Mouse (Mus musculus): ENCODE results near the gene Tpo.

The Tpo gene

DNA sequence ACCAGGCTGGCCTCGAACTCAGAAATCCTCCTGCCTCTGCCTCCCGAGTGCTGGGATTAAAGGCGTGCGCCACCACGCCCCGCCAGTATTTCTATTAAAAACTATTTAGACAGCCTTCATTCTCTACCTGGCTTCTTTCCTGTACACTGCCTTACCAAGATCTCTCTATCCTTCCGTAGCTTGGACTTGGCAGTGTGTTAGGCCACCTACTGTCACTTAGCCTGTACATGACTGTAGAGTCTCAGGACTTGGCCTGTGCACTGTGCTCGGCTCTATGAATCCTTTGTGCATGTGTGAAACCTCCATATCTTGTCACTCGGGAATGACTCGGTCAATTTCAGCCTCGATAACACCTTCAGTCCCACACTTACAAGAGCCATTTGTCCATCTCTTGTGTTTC is 55.4 kb downstream of the Tpo start:
- in situ Hi-C loops (cut with MboI; ENCODE audit: low sequenced_read_pairs), result no loop called here

DNA sequence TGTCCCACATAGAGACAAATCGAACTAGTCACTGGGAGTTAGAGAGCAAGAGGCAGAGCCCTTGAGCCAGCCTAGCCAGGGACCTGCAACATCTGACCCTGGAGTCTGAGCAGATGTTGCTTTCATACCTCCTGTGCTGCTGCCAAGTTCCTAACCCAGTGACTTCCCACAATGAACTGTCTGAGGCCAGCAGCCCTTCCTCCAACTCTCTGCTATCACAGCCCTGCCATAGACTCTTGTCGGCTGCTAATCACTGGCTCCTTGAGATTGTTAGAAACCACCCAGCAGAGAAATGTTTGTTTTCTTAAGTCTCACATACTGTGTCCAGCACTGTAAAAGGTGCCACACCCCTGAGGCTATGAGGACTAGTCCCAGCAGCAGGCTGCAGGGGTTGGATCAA is 56.1 kb downstream of the Tpo start:
- in situ Hi-C loops (cut with MboI; ENCODE audit: low sequenced_read_pairs), result no loop called here

DNA sequence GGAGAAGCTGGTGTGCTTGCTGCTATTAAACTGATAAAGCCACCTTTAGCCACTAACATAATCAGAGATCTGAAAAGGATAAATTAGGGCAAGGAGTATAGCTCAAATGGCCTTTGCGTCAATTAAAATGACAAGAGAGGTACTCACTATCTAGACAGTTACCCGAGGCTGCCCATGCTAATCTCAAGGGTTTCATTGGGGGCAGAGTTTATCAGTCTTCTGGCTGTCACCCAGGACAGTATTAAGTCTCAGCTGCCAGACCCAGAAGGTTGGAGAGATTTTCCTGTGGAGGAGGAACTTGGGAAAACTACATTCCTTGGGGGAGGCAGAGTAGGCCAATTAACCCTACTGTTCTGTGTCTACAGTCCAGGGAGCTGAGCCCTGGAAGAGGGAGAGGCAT is 63.1 kb downstream of the Tpo start:
- in situ Hi-C loops (cut with MboI; ENCODE audit: low sequenced_read_pairs), result no loop called here

DNA sequence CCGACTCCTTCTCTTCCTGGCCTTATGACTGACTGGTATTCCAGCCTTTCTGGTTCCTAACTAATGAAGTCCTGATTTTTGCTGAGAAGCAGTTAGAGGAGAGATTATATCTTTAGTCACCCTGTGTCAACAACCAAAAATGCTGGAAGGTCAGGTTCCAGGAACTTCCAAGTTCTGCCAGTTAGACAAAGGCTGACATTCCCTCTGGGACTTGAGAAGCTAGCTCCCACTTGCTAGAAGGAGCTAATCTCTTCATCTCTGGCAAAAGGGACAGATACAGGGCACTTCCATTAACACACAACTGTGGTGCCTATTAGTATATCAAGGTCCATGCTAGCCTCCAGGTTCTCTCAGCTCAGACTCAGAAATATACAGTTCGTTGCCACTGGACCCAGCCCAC is 64.6 kb downstream of the Tpo start:
- in situ Hi-C loops (cut with MboI; ENCODE audit: low sequenced_read_pairs), result no loop called here

DNA sequence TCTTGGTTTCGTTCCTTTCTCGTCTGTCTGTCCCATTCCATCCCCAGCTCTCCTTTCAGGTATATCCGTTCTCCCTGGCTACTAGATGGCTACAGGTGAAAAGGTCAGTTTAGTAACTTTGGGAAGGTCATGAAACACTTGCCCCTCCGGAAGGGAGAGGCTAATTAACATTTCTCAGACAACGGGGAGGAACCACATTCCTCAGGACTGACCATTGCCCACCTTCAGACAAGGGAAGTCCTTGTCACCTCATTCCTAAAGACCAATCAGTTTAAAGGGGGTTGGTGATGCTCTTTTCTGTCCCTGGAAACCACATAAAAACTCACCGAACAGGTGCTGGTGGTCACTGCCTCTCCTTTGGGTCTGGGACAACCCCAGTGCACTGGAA is 70.3 kb downstream of the Tpo start:
- in situ Hi-C loops (cut with MboI; ENCODE audit: low sequenced_read_pairs), result no loop called here

DNA sequence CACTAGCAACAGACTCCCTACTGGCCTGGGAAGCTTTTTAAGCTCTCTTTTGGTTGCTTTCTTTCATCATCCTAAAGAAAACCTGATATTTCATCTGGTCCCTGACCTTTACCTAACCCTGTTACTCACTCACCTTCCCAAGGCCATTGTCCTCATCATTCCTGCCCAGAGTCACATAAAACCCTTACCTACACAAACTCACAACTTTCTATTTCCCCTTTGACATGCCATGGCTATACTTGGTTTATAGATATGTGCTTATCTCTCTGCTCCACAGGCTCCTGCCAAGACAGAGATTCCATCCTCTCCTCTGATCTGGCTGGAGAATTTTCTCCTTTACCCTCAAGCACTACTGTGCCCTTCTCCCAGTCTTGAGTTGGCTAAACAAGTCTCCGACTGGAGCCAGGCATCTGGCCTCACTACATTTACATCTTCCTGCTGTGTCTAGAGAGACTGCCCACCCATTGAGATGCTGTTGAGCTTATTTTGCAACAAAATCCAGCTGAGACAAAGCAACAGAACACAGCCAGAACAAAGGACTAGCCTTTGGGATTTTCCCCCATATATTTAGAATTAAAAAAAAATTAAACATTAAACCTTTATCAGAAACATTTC is 70.8 kb downstream of the Tpo start:
- in situ Hi-C loops (cut with MboI; ENCODE audit: low sequenced_read_pairs), result no loop called here

DNA sequence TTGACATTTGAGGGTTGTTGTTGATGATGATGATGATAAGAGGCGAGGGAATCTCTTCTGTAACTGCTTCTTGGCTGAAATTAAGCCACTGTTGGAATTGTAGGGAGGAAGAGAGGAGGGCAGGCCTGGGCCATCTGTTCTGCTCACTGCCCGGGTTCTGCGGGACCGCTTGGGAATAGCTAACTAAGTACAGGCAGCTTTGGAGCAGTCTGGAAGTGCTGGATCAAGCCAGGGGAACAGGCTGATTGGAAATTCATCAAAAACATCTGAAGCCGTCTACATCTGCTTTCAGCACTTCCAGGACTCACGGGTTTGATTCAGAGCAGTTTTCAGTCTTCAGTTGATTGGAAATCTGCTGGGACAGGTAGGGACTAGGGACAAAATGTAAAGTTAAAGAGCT is 74.4 kb downstream of the Tpo start:
- in situ Hi-C loops (cut with MboI; ENCODE audit: low sequenced_read_pairs), result no loop called here

DNA sequence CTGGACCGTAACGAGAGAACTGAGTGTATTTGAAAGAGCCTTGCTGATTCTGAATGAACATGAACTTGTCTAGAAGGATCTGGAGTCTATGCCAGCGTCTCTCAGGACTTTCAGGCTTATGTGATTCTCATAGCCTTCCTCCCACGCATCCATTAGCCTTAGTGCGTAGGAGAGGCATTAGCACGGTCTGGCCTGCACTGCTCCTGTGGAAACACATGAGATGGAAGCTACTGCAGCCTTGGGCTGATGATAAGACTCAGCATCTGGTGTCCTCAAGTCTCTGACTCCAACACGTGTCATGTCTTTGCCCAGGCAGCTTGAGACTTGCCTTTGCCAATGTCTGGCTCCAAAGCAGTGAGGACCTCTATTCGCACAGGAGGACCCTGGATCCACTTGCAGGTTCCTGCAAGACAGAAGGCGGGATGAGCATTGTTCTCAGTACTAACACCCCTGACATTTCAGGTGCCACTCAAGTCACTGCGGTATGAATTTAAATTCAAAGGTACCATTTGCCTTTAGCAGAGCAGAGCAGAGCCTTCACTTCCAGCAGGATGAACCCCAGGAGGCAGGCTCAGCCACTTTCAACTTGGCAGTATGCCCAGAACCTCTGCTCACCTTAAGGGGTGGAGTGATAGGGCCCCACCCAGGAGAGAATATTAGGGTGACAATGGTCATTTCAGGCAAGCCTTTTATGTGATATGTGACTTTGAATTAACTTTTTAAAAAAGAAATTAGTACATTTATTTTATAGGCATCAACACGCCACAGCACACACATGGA is 77.5 kb downstream of the Tpo start:
- in situ Hi-C loops (cut with MboI; ENCODE audit: low sequenced_read_pairs), result no loop called here

DNA sequence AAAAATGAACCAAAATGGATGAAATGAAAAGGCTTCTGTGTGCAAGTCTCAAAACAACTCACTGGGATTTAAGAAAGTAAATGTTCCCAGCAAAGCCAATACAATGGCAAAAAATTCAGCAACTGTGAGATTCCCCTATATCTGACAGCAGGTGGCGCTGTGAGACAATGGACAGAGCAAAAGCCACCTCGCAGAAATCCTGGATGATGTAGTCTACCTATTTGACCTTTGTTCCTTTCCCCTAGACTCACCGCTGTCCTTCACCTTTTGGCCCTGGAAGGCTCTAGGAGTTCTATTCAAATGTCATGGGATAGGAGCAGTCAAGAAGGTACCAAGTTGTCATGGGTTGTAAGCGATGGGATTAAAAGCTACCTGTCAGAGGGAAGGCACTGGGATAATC is 82.2 kb downstream of the Tpo start:
- in situ Hi-C loops (cut with MboI; ENCODE audit: low sequenced_read_pairs), result no loop called here

DNA sequence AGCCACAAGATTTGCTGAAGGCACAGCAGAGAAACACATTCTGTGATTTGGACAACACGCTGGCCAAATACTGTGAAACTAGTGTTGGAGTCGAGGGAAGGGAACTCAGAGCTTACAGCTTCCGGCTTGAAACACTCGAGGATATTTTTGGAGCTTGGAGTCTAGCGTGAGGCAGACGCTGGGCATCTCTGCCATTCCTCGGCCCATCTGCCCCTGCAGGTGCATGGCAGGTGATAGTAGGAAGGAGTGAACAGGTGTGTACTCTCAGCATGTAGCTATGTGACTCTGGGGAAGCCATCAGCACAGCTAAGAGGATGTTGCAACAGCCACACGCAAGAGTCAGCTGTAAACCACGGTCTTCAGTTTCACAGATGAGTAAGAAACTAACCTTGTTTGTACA is 82.6 kb downstream of the Tpo start:
- in situ Hi-C loops (cut with MboI; ENCODE audit: low sequenced_read_pairs), result no loop called here

DNA sequence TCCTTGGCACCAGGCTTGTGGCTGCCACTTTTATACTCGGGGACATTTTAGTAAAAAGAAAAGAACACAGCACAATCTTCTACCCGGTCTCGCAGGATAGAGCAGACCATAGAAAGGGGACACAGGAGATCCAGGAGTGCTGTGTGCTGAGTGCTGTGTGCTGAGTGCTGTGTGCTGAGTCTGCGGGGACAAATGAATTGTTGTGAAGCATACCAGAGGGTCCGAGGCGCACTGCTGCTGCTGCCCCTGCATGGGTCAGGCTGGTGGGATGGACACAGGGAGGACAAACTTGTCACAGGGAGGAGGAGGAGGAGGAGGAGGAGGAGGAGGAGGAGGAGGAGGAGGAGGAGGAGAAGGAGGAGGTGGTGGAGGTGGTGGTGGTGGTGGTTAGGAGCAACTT is 83.6 kb downstream of the Tpo start:
- in situ Hi-C loops (cut with MboI; ENCODE audit: low sequenced_read_pairs), result no loop called here

DNA sequence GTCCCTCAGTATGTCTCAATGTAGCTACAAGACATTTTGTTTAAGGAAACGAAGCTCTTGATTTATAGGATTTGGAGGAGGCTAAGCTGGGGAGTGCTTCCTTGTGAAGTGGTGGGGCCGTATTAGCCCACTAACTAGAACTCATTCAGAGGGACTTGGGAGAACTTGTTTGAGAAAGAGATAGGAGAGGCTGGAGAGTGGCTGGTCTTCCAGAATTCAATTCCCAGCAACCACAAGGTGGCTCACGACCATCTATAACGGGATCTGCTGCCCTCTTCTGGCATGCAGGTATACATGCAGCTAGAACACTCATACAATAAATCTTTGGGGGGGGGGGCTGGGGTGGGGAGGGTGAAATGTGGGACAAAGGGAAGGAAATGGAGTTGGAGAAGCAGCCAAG is 92.3 kb downstream of the Tpo start:
- in situ Hi-C loops (cut with MboI; ENCODE audit: low sequenced_read_pairs), result no loop called here

DNA sequence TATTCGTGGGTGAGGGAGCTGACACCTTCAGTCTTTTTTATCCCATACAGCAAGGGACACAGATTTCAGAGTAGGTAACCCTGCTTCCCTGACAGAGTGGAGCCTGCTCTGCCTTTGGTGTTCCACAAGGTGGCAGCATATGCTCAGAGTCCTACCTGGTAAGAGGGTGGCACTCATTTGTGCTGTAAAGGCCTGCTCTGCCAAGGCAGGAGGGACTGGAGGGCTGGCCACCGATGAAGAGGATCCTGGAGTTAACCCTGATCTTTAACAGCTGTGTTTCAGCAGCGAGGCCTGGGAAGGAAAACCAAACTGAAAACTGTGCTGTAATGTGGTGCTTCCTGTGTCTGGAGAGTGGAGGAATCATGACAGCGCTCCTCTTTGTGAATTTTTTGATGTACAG is 92.9 kb downstream of the Tpo start:
- in situ Hi-C loops (cut with MboI; ENCODE audit: low sequenced_read_pairs), result no loop called here

DNA sequence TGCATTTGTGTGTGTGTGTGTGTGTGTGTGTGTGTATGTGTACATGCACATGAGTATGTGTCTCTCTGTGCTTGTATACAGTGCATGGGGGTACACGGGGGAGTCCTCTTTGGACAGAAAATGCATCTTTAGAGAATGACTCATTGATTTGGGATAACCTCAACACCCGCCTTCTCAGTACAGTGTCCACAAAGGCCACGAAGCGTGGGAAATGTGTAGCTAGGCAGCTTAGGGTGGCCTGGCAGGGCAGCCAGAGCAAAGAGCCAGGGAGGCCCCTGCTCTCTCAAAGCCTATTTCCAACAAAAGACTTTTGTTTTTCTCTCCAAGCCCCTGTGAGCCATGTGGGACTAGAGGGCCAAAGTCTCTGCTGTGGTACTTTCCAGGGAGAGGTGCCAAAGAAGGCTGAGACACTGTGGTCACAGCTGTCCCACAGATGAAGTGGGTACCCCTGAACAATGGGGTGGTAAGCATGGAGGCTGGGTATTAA is 95.8 kb downstream of the Tpo start:
- in situ Hi-C loops (cut with MboI; ENCODE audit: low sequenced_read_pairs), result no loop called here

DNA sequence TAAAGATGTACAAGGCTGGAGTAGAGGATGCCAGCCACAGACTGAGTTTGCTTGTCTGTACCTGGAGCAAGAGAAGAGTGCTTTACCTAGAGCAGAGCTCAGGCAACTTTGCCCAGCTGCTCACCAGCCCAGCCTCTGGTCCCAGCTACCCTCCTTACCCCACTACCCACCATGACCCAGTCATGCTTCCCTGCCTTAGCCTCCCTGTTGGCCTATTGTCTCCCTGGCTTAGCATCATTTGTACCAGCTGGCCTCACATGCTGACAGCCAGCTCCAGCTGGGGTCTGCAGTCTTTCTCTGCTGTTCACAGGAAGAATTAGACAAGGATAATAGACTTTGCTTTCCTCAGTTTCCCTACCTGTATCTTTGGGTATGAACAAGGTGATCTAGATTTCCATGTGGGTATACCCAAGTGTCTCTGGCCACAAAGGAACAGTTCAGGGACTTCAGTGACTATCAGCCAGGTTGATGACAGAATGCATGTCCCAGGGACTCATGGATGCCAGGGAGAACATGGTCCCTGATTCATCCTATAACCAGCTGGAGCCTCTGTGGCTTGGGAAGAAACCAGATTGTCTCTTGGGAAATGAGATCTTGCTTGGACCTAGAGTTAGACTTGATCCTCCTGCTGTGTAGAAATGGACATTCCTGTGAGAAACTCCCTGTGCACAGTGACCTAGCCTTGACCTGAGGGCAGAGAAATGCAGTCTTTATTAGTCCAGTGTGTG is 96.4 kb downstream of the Tpo start:
- in situ Hi-C loops (cut with MboI; ENCODE audit: low sequenced_read_pairs), result no loop called here

DNA sequence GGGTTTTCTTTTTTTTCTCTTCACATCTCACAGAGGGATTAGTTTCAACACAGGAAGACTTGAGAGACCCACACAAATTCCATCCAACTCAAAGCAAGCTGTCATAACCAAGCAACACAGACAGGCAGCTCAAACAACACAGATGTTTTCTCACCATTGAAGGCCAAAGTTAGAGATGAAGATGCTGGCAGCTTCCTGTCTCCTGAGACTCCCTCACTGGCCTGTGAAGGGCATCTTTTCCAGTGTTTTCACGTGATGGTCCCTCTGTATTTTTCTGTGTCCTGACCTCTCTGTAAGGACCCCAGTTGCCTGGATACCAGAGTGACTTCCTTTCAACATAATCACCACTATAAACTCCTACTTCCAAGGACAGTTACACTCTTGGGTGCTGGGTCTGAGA is 97.0 kb downstream of the Tpo start:
- in situ Hi-C loops (cut with MboI; ENCODE audit: low sequenced_read_pairs), result no loop called here

DNA sequence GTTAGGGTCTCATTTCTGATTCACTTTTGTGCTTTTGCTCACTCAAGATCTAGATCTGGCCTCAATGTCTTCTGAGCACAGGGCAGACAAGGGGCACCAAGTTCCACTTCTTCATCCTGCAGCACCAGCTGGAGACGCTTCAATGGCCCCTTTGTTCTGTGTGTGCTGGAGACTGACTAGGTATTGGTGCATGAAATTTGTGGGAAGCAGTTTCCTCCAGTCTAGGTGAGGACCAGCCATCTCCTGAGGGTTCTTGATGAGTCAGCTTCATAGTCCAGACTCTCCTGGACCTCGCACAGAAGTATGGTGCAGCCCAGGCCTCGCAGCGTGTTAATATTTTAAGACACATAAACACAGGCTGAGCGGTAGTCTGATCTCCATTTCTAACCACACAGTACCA is 97.7 kb downstream of the Tpo start:
- in situ Hi-C loops (cut with MboI; ENCODE audit: low sequenced_read_pairs), result no loop called here

DNA sequence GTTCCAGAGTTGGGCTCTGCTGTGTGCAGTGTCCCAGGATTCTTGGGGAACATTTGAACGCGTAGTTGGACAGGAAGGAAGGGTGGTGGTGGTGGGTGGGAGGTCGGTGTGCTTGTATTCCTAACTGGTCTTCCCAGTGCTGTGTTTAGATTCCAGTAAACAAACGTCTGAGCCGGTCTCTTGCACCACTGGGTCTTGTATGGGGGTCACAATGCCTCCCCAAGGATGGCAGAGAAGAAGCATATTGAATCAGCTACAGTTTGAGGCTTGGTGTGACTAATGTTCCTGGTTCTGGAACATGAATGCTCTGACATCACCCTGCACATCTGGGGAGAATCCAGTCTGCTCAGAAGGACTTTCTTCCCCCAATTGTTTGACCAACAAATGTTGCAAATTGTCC is 101.9 kb downstream of the Tpo start:
- in situ Hi-C loops (cut with MboI; ENCODE audit: low sequenced_read_pairs), result no loop called here

DNA sequence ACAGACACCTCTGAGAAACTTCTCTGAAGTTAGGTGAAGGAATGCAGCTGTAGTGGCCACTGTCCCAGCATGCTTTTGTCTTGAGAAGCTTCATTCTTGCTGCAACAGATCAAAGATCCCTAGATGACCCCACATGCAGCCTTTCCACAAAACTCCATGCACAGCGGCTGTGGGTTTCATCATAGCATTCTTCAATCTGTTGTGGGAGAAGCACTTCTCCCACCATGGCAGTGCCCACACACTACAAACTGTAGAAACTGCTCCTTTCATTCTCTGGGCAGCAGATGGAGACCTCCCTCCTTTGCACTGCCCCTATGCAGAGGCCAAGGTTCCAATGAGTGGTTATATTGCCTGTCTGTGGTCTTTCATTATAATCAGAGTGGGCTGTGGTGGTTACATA is 103.3 kb downstream of the Tpo start:
- in situ Hi-C loops (cut with MboI; ENCODE audit: low sequenced_read_pairs), result no loop called here

DNA sequence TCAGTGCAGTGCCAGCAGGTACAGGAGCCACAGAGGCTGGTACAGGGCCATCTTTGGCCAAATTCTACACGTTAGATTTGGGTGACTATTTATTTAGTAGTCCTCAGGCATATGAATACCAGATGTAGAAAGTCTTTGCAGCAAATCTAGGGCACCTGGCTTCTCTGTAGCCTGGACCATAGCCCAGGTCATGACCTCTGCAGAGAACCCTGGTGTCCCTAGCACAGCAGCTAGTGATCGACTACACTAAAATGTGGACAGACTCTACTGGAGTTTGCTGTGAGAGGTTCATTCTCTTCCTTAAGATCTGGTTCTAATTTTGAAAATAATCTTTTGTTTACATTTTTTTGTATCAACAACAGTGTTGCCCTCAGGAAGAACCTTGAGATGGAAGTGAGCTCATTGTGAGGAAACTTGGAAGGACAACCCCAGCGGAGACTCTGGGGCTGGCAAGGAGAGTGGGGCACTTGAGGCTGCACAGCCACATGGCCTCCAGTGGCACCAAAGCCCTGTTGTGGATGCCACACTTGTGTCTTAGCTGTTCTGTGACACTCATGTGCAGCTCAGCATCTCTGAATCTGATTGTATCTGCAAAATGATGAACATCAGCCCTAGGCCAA is 104.6 kb downstream of the Tpo start:
- in situ Hi-C loops (cut with MboI; ENCODE audit: low sequenced_read_pairs), result no loop called here

DNA sequence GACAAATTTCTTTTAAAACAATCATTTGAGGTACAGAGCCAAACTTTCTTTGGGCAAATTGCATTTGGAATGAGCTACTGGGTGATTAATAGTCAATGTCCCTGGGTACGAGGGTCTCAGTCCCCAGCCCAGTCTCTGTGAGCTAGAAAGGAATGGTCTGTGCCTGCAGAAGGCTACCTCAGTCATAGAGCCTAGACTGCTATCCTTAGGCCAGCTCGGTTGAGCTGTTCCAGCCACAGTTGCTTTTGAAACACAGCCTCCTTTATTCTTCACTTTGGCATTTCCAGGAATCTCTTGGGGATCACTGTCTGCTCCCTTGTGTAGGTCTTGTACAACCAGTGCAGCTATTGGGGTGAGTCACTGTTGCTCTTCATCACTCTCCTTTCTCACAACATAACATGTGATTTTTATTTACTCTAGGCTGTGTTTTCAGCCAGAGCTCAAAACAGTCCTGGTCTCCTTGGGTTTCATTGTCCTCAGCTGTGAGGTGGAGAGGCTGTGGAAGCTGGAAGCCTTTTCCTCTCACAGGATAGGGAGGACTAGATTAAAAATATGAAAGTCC is 108.1 kb downstream of the Tpo start:
- in situ Hi-C loops (cut with MboI; ENCODE audit: low sequenced_read_pairs), result no loop called here

Data from CH12F3 (cell line).